Mouse (Mus musculus) megakaryocyte, embryonic 14.5 days (primary cell): ENCODE measurements around the gene Tead4.

ENCODE experiments used
- FLI1 ChIP-seq: IDR thresholded peaks from 2 replicates; pipeline ENCODE4 v1.6.1; 2012; ENCODE audit warnings: low read length, inconsistent platforms, mixed read lengths
- GATA1 ChIP-seq: IDR thresholded peaks from 3 replicates; pipeline ENCODE4 v1.6.1; 2012; ENCODE audit warnings: mixed read lengths, low read length, inconsistent platforms, borderline replicate concordance

GRCm38 (mm10) chr6:128254551-128254950 lies 46.1 kb downstream of the Tead4 start:
- no peak for TF ChIP-seq GATA1
- no peak for TF ChIP-seq FLI1
